Mouse (Mus musculus): Measurements from ENCODE around the gene Gm49339.
"Not testable (repeated sequence)": the region's sequence is repeated elsewhere in the genome, so short reads cannot be mapped to it uniquely, and the experiment has no call there.

Gene Gm49339

GRCm38 (mm10) chr10:51480397-51480796, at the start of gene Gm49339, which contains the start of gene Lilr4b:
TSS of gene Gm49339 (plus strand) at chr10:51480612.
TSS of gene Lilr4b (plus strand) at chr10:51480632.
- not testable (repeated sequence) for DNase-seq (ENCODE audit: low spot score)

GRCm38 (mm10) chr10:51432940-51433339, 47.5 kb upstream of the Gm49339 start:
- no peak for DNase-seq (ENCODE audit: low spot score)

- no peak for DNase-seq (ENCODE audit: low spot score)
Observed at GRCm38 (mm10) chr10:51435684-51436083, 44.7 kb upstream of the Gm49339 start.

- no peak for DNase-seq (ENCODE audit: low spot score)
Observed at GRCm38 (mm10) chr10:51451610-51452009, 28.8 kb upstream of the Gm49339 start.

- DNase-seq (ENCODE audit: low spot score), result no peak
Observed at GRCm38 (mm10) chr10:51453616-51454298, 26.7 kb upstream of the Gm49339 start.

GRCm38 (mm10) chr10:51454365-51454764, 26.0 kb upstream of the Gm49339 start:
- DNase-seq (ENCODE audit: low spot score), result no peak

GRCm38 (mm10) chr10:51455762-51456161, 24.6 kb upstream of the Gm49339 start:
- no peak for DNase-seq (ENCODE audit: low spot score)

- DNase-seq (ENCODE audit: low spot score), result no peak
Observed at GRCm38 (mm10) chr10:51456369-51456768, 24.0 kb upstream of the Gm49339 start.

GRCm38 (mm10) chr10:51463800-51464199, 16.6 kb upstream of the Gm49339 start:
- not testable (repeated sequence) for DNase-seq (ENCODE audit: low spot score)

- DNase-seq (ENCODE audit: low spot score), result not testable (repeated sequence)
Observed at GRCm38 (mm10) chr10:51490691-51491090, 10.3 kb downstream of the Gm49339 start, which contains the start of gene Lilrb4a. TSS of gene Lilrb4a (plus strand) at chr10:51490956.

GRCm38 (mm10) chr10:51520021-51520420, 39.6 kb downstream of the Gm49339 start:
- no peak for DNase-seq (ENCODE audit: low spot score)

GRCm38 (mm10) chr10:51521453-51521852, 41.0 kb downstream of the Gm49339 start:
- DNase-seq (ENCODE audit: low spot score), result no peak

- DNase-seq (ENCODE audit: low spot score), result no peak
Observed at GRCm38 (mm10) chr10:51526090-51526489, 45.7 kb downstream of the Gm49339 start.

GRCm38 (mm10) chr10:51526633-51527032, 46.2 kb downstream of the Gm49339 start:
- no peak for DNase-seq (ENCODE audit: low spot score)

- no peak for DNase-seq (ENCODE audit: low spot score)
Observed at GRCm38 (mm10) chr10:51528840-51529434, 48.5 kb downstream of the Gm49339 start.

- no peak for DNase-seq (ENCODE audit: low spot score)
Observed at GRCm38 (mm10) chr10:51529497-51529896, 49.1 kb downstream of the Gm49339 start.

GRCm38 (mm10) chr10:51530813-51531212, 50.4 kb downstream of the Gm49339 start:
- DNase-seq (ENCODE audit: low spot score), result no peak

All from testis, postnatal 14 days (tissue).